In the genomic region with DNA sequence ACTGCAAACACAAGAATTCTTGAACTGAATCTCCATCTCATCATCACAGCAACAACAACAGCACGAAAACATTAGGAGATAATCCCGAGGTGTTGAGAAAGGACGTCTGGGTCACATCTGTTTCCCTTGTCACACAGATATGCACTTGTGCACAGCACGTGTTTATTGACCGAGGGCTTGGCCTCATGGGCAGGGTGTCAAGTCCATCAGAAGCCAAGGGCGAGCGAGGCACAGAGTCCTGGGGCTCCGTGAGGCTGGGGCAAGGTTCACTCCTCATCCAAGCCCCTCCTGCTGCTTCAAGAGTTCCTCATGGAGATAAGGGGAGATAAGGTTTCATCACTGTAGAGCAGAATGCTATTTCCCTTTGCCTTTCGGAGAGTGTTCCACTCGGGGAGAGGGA, we compare ENCODE assay signal across 13 mouse cellular contexts.
DNase-seq lines count a peak whose midpoint lies in the region; ATAC-seq and TF ChIP-seq lines count a peak whose summit lies in the region.
"Had no signal": no experiment of that assay in that cellular context is flagged by ENCODE, and none has a peak within 500 bp of the region (broad histone marks: within the 10 kb centered on the region; RNA-seq: fewer than 3 reads in every experiment).

No protein-coding gene starts in this region.

- TF ChIP-seq EP300 in liver, postnatal 0 days (IDR thresholded peaks at IDR 0.05; ENCODE audit: low read depth), result no peak

- no peaks in the 10 kb centered on the region for H3K36me3 ChIP-seq in liver, postnatal 0 days (replicated peaks; ENCODE audit: insufficient read depth, low read length)
- H3K36me3 ChIP-seq in liver, embryonic 11.5 days (ENCODE audit: control insufficient read depth, insufficient read depth, low read length), result no peaks in the 10 kb centered on the region
- H3K36me3 ChIP-seq: embryonic facial prominence, embryonic 10.5 days; G1E; midbrain, embryonic 13.5 days had no signal

- DNase-seq in gastrocnemius, adult 2 months, result peak; percentile 62
- DNase-seq in gastrocnemius, postnatal 4 days (ENCODE audit: low spot score in 2 of 2), result no peak
- peak; percentile 61 for DNase-seq in liver, postnatal 0 days
- DNase-seq in liver, embryonic 11.5 days (ENCODE audit: low spot score), result no peak
- peak; percentile 51 for DNase-seq in heart, postnatal 25 days (ENCODE audit: low spot score)
- DNase-seq in kidney, postnatal 36 days, result peak; percentile 48 to 56
- no peak for DNase-seq in natural killer cell, adult 2 months (ENCODE audit: low spot score in 2 of 2)
- DNase-seq: cerebellum, adult 18-20 months; thymus, adult 18-20 months had no signal

- peaks cover 4% of the 10 kb centered on the region for H3K4me1 ChIP-seq in liver, postnatal 0 days (ENCODE audit: insufficient read depth)
- no peaks in the 10 kb centered on the region for H3K4me1 ChIP-seq in liver, embryonic 11.5 days (replicated peaks; ENCODE audit: control insufficient read depth, insufficient read depth, low read length)
- H3K4me1 ChIP-seq: midbrain, embryonic 13.5 days had no signal

- peak overlapping the region; percentile 16; the same call in 1 of the 2 replicates for H3K27ac ChIP-seq in gastrocnemius, adult 2 months
- H3K27ac ChIP-seq in liver, postnatal 0 days (ENCODE audit: low read depth), result no peak overlapping the region
- no peak overlapping the region for H3K27ac ChIP-seq in liver, embryonic 11.5 days (ENCODE audit: low read depth, low read length)
- H3K27ac ChIP-seq: embryonic facial prominence, embryonic 10.5 days; midbrain, embryonic 13.5 days had no signal

- peak; percentile 81 for ATAC-seq in liver, postnatal 0 days
- ATAC-seq in liver, embryonic 11.5 days (replicated peaks; ENCODE audit: low FRiP score), result no peak
- ATAC-seq: lung, postnatal 0 days; midbrain, embryonic 13.5 days had no signal

- H3K9me3 ChIP-seq in liver, postnatal 0 days (ENCODE audit: low read length), result no peaks in the 10 kb centered on the region
- H3K9me3 ChIP-seq in liver, embryonic 11.5 days (ENCODE audit: control insufficient read depth, low read length), result no peaks in the 10 kb centered on the region
- H3K9me3 ChIP-seq: midbrain, embryonic 13.5 days had no signal

- H3K4me2 ChIP-seq in liver, postnatal 0 days (ENCODE audit: low read depth, low read length), result no peak overlapping the region
- no peak overlapping the region for H3K4me2 ChIP-seq in liver, embryonic 11.5 days
- H3K4me2 ChIP-seq: midbrain, embryonic 13.5 days had no signal

- no peak overlapping the region for H3K4me3 ChIP-seq in gastrocnemius, adult 2 months
- H3K4me3 ChIP-seq in liver, postnatal 0 days (ENCODE audit: low read depth, low read length), result no peak overlapping the region
- no peak overlapping the region for H3K4me3 ChIP-seq in liver, embryonic 11.5 days (ENCODE audit: low read depth, low read length)
- H3K4me3 ChIP-seq: embryonic facial prominence, embryonic 10.5 days; midbrain, embryonic 13.5 days had no signal

- no peak overlapping the region for H3K9ac ChIP-seq in liver, postnatal 0 days (replicated peaks)
- H3K9ac ChIP-seq in liver, embryonic 11.5 days (ENCODE audit: low read depth, low read length), result no peak overlapping the region
- H3K9ac ChIP-seq: midbrain, embryonic 13.5 days had no signal

- no peak for TF ChIP-seq CTCF in gastrocnemius, adult 2 months (IDR thresholded peaks at IDR 0.05)
- no peak for TF ChIP-seq CTCF in liver, postnatal 0 days (IDR thresholded peaks at IDR 0.05; ENCODE audit: low read depth)

- intact Hi-C loops in gastrocnemius, adult 2 months (cut with DNase I), result no loop called here
- intact Hi-C loops in heart, postnatal 25 days (cut with DNase I), result no loop called here

- 36% methylated on average over 10 of the region's 10 CpGs for WGBS in liver, postnatal 0 days (ENCODE audit: insufficient replicate concordance)
- WGBS in liver, embryonic 11.5 days, result 25% methylated on average over 10 of the region's 10 CpGs

- H3K27me3 ChIP-seq in liver, postnatal 0 days (ENCODE audit: insufficient read depth, low read length), result no peaks in the 10 kb centered on the region
- no peaks in the 10 kb centered on the region for H3K27me3 ChIP-seq in liver, embryonic 11.5 days (replicated peaks; ENCODE audit: control insufficient read depth, insufficient read depth, low read length)
- H3K27me3 ChIP-seq: midbrain, embryonic 13.5 days had no signal

Comparison
In these comparisons a context has a peak if more than half of its experiments do, and no peak if none do; other contexts are left out.
1. DNase-seq: peak in gastrocnemius, adult 2 months (single experiment), liver, postnatal 0 days (single experiment), heart, postnatal 25 days (single experiment) and kidney, postnatal 36 days (2 of 2); none in gastrocnemius, postnatal 4 days (0 of 2), liver, embryonic 11.5 days (single experiment) and natural killer cell, adult 2 months (0 of 2).